Mouse (Mus musculus) brown adipose tissue, adult 24 weeks (tissue): ENCODE data around the gene Tapbpl. TPM values are rescaled to one million over a fixed set of nuclear protein-coding genes. Genes with fewer than 3 reads are reported as not detected.
"Not testable (repeated sequence)": the region's sequence is repeated elsewhere in the genome, so short reads cannot be mapped to it uniquely, and the experiment has no call there.

ENCODE experiments used
- H3K27ac ChIP-seq: fragments of 200-500 bp; replicated peaks from 2 replicates; pipeline ENCODE4 v1.5.1; 2012; ENCODE audit warnings: low read depth, mild to moderate bottlenecking, low read length
- H3K4me1 ChIP-seq: fragments of 200-500 bp; 2 replicates; pipeline ENCODE4 v1.6.1; 2012; ENCODE audit warnings: low read length, mixed read lengths; ENCODE audit not compliant: control insufficient read depth, insufficient read depth, insufficient read length
- H3K4me3 ChIP-seq: fragments of 200-500 bp; 2 replicates; pipeline ENCODE4 v1.5.1; 2012; ENCODE audit warnings: low read depth, mild to moderate bottlenecking, low read length, moderate library complexity; ENCODE audit not compliant: insufficient read depth
- polyA plus RNA-seq: library from polyadenylated mRNA; stranded (reverse); fragments of >200 nt; gene quantifications from 2 replicates; pipeline ENCODE4 v1.2.4, GENCODE M21; 2012; ENCODE audit not compliant: missing spikeins, insufficient read depth, insufficient read length

Tapbpl gene
- 16.1 and 24.1 TPM in 2 replicates for polyA plus RNA-seq

- Histone ChIP-seq H3K4me3 (peak within 1 kb of the TSS; percentile 91), H3K27ac (peak within 1 kb of the TSS; percentile 90), H3K4me1 (peaks cover 16% of the 10 kb centered on the region)
These were observed at the start of gene Tapbpl for GRCm38 (mm10) chr6:125231117-125232044. Gene Tapbpl (minus strand): TSS chr6:125231860.

GRCm38 (mm10) chr6:125279729-125280128, 48.1 kb upstream of the Tapbpl start:
- Histone ChIP-seq H3K4me1 (no peaks in the 10 kb centered on the region), H3K27ac (no peak overlapping the region), H3K4me3 (no peak overlapping the region)

- Histone ChIP-seq H3K27ac (no peak overlapping the region), H3K4me1 (no peaks in the 10 kb centered on the region), H3K4me3 (no peak overlapping the region)
These were observed 43.3 kb upstream of the Tapbpl start for GRCm38 (mm10) chr6:125274841-125275563.

GRCm38 (mm10) chr6:125272228-125272785, 40.6 kb upstream of the Tapbpl start:
- H3K4me1 ChIP-seq = no peaks in the 10 kb centered on the region
- no peak overlapping the region for H3K4me3 ChIP-seq
- peak overlapping the region; percentile 87 for H3K27ac ChIP-seq

DNA sequence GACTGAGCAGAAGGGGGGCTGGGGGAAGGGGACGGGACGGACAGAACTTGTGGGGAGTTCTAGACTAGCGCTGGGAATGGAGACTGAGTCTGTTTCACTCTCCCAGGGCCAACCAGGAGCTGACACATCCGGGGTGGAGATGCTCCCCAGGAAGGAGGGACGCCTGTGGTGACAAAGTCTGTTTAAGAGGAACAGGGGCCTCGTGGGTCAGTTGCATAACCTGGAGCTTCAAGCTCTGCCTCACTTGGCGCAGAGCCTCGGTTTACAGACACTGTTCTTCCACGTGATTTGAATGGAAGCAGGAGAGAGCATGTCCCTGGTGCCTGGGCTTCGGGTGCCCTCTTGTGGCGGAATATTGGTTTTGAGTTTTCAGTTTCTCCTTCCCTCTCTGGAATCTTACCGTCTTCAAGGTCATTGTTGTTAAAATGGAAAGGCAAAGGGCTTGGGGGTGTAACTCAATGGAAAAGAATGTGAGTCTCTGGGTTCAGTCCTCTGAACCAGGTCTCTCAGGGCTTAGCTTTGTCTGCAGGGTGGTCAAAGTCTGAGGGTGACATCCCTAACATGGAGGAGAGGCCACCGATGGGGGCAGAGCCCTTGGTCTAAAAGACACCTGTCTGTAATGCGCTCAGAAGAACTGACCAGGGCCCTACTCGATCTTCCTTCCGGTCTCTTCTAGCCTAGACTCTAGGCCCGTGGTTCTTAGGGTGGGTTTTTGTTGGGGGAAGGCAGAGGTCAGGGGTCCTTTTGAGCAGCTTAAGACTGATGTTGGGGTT, 40.0 kb upstream of the Tapbpl start:
- Histone ChIP-seq H3K4me1 (no peaks in the 10 kb centered on the region), H3K4me3 (peak overlapping the region; percentile 7; the same call in 1 of the 2 replicates), H3K27ac (peak overlapping the region; percentile 87)

GRCm38 (mm10) chr6:125268799-125269198, 37.1 kb upstream of the Tapbpl start:
- Histone ChIP-seq H3K4me1 (no peaks in the 10 kb centered on the region), H3K4me3 (no peak overlapping the region), H3K27ac (no peak overlapping the region)

- no peaks in the 10 kb centered on the region for H3K4me1 ChIP-seq
- no peak overlapping the region for H3K27ac ChIP-seq
- H3K4me3 ChIP-seq = no peak overlapping the region
These were observed 35.8 kb upstream of the Tapbpl start for GRCm38 (mm10) chr6:125267469-125267868.

DNA sequence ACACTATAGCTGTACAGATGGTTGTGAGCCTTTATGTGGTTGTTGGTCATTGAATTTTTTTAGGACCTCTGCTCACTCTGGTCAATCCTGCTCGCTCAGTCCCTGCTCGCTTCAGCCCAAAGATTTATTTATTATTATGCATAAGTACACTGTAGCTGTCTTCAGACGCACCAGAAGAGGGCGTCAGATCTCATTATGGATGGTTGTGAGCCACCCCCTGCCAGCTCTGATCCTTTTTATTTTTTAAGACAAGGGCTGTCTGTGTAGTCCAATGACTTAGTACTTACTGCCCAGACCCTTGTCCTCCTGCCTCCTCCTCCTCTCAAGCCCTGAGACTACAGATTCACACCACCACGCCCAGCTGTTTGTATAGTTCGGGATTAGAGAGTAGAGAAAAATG, 34.9 kb upstream of the Tapbpl start:
- H3K4me3 ChIP-seq, H3K4me1 ChIP-seq, H3K27ac ChIP-seq: not testable (repeated sequence)

DNA sequence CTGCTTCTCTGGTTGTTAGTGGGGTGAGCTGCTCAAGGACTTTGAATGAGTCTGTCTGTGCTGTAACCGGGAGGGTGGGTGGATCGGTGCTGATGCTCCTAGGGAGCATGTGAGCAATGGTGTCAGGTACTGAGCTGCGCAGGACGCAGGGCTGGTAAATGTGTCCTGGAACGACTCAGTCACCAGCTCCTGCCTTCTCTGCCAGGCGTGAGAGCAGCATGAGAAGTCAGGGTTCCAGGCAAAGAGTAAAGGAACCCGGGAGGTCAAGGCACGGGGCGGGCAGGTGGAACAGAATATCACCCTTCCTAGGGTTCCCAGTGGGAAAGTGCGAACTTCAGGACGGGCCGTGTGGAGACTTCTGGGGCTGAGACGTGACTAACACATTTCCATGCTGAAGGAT, 34.4 kb upstream of the Tapbpl start:
- no peak overlapping the region for H3K27ac ChIP-seq
- H3K4me3 ChIP-seq = no peak overlapping the region
- H3K4me1 ChIP-seq = no peaks in the 10 kb centered on the region

DNA sequence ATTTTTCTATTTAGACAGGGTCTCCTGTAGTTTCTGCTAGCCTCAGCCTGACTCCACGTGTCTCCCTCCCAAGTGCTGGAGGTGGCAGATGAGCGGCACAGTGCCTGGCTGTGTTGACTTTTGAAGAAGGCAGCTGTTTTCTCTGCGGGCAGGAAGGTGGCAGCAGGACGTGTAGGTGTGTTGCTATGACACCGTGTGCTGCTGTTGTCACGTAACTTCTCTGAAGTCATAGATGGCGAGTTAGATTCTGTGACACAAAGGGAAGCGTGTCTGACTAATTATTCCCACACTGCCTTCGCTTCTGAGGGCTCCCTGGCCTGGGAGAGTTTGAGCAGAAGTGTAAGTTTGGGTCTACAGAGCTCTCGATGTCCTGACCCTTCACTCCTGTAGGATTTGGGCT, 33.6 kb upstream of the Tapbpl start:
- H3K4me1 ChIP-seq = no peaks in the 10 kb centered on the region
- no peak overlapping the region for H3K4me3 ChIP-seq
- H3K27ac ChIP-seq = no peak overlapping the region

DNA sequence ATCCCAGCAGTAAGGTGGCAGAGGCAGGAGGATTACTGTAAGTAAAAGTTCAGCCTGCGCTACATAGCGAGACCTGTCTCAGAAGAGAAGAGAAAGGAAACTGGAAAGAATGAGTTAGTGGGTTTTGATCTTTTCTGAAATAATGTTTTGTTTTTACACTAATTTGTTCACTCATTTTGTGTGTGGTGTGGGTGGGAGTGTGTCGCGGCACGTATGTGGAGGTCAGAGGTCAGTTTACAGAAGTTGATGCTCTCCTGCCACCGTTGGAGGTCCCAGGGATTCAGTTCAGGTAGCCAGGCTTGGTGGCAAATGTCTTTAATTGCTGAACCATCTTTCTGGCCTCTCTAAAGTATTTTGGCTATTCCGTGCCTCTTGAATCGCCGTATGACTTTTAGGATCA, 32.6 kb upstream of the Tapbpl start:
- Histone ChIP-seq H3K27ac (no peak overlapping the region), H3K4me1 (no peaks in the 10 kb centered on the region), H3K4me3 (no peak overlapping the region)

- Histone ChIP-seq H3K27ac (no peak overlapping the region), H3K4me1 (no peaks in the 10 kb centered on the region), H3K4me3 (no peak overlapping the region)
These were observed 28.4 kb upstream of the Tapbpl start for GRCm38 (mm10) chr6:125260006-125260555.

- Histone ChIP-seq H3K27ac (peak overlapping the region; percentile 73), H3K4me1 (no peaks in the 10 kb centered on the region), H3K4me3 (no peak overlapping the region)
These were observed 24.7 kb upstream of the Tapbpl start for GRCm38 (mm10) chr6:125256222-125256966.

- Histone ChIP-seq H3K4me3 (no peak overlapping the region), H3K27ac (no peak overlapping the region), H3K4me1 (no peaks in the 10 kb centered on the region)
These were observed 23.9 kb upstream of the Tapbpl start for GRCm38 (mm10) chr6:125255516-125256044.
